In the genomic region with DNA sequence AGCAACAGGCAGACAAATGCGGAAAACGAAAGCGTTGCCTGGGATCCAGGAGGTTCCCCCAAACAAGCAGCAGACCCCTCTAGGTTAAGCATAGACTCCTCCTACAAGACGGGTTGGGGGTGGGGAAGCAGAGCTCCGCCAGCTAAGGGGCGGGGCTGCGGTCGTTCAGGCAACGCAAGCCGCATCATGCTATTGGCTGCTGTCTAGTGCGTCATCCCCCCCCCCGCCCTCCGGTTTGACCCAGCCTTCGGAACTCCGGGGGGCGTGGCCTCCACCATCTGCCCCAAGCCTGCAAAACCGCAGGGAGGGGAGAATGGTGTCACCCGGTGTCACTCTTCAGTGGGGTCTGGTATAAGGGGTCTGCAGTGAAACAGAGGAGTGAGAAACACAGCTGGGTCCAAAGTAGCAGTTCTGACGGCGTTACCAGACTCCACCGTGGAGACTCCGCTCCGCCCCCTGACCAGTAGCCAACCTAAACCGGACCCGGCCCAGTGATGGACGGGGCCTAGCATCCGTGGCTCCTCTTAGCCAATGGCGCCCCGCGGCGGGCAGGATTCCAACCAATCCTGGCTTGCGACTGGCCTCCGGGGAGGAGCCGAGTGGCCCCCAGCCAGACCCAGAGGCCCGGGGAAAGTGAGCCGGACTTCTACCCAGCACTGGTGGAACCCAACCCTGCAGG, we compare ENCODE assay signal across 8 mouse cellular contexts. TPM values are rescaled to one million over a fixed set of nuclear protein-coding genes. Genes with fewer than 3 reads are reported as not detected.
DNase-seq lines count a peak whose midpoint lies in the region; ATAC-seq lines count a peak whose summit lies in the region.

A gene (plus strand): TSS at position 613 of the 679 bp plus-strand sequence.

- ATAC-seq in hindbrain, embryonic 12.5 days (ENCODE audit: low FRiP score): peak; percentile 95

- H3K27me3 ChIP-seq in hindbrain, embryonic 12.5 days: no peaks in the 10 kb centered on the region

- H3K36me3 ChIP-seq in hindbrain, embryonic 12.5 days: peaks cover 20% of the 10 kb centered on the region; the same call in 1 of the 2 replicates

- peaks cover 11% of the 10 kb centered on the region for H3K4me1 ChIP-seq in hindbrain, embryonic 12.5 days

- H3K4me3 ChIP-seq in hindbrain, embryonic 12.5 days: peak within 1 kb of the TSS; percentile 71

- H3K9me3 ChIP-seq in hindbrain, embryonic 12.5 days (replicated peaks): no peaks in the 10 kb centered on the region

- under 1% methylated on average over 35 of the region's 36 CpGs for WGBS in hindbrain, embryonic 12.5 days

- peak within 1 kb of the TSS; percentile 92 for H3K27ac ChIP-seq in hindbrain, embryonic 12.5 days

- H3K9ac ChIP-seq in hindbrain, embryonic 12.5 days: peak within 1 kb of the TSS; percentile 69

- peak; percentile 100 for DNase-seq in Muller cell, postnatal 12 days (ENCODE audit: inconsistent ontology term)
- DNase-seq in cerebellum, adult 9-11 months: peak; percentile 99
- peak; percentile 95 to 98 for DNase-seq in frontal cortex, adult 2 months (ENCODE audit: extremely low spot score in 1 of 2, low spot score in 1 of 2)
- DNase-seq in layer of hippocampus, postnatal 14 days (ENCODE audit: low spot score in 2 of 2): peak; percentile 99
- peak; percentile 100 for DNase-seq in lung, postnatal 14 days
- DNase-seq in retina, adult 2 months (ENCODE audit: low read depth, low spot score): peak; percentile 92
- peak; percentile 96 to 98 for DNase-seq in thymus, postnatal 36 days

- H3K4me2 ChIP-seq in hindbrain, embryonic 12.5 days (replicated peaks): peak within 1 kb of the TSS; percentile 75

RNA-seq across cellular contexts. Expression of the gene that starts here (rescaled TPM):
- 3.8 and 5.0 TPM in 2 replicates for polyA plus RNA-seq in frontal cortex, adult 2 months (2012; rRNA removed)
- 20.8 and 22.3 TPM in 2 replicates for polyA plus RNA-seq in hindbrain, embryonic 12.5 days (2016; fragmentation: Nextera tagmentation; extraction: Ambion mirVana)
- 1 to 10 TPM; 3.7 to 4.4 TPM for total RNA-seq in layer of hippocampus, postnatal 14 days (2021)

Comparison
In these comparisons a context has a peak if more than half of its experiments do, and no peak if none do; other contexts are left out.
1. Peak in every context shown above with its lines: DNase-seq, ATAC-seq, H3K4me3 ChIP-seq and H3K27ac ChIP-seq.